Mouse (Mus musculus): Measurements from ENCODE around the gene Slc38a3.

DNA sequence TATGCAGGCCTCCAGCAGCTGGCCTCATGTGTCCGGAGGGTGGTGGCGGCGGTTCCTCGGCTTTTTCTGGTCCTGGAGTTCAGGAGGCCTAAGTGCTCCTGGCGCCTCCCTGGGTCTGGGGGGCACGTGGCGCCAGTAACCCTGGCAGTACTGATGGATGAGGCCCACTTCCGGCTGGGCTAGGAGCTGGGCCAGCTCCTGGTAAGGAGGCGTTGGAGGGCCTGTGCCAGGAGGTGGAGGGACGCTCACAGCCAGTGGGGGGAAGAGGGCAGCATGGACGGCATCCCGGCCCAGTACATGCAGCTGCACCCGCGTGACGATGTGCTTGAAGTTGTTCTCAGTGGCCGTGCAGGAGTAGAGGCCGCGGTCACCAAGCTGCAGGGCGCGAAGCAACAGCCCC is 13.1 kb upstream of the Slc38a3 start:
- TF ChIP-seq GATA1 (IDR thresholded peaks at IDR 0.05; ENCODE audit: borderline replicate concordance, low read length) = no peak
- no peak for TF ChIP-seq FLI1 (IDR thresholded peaks at IDR 0.05; ENCODE audit: low read length)

Measured in megakaryocyte, embryonic 14.5 days (primary cell).